Mouse (Mus musculus) intestine, embryonic 16.5 days (tissue): ENCODE results near the gene Htatip2. TPM values are rescaled to one million over a fixed set of nuclear protein-coding genes. Genes with fewer than 3 reads are reported as not detected.

Experiments used
- ATAC-seq: fragments of 200-750 bp; cut with Nextera tagmentation; 2 replicates; pipeline ENCODE4 v1.8.0; 2017; ENCODE audit warnings: moderate TSS enrichment, moderate library complexity
- H3K27ac ChIP-seq: fragments of 300-500 bp; sonication (generic); 2 replicates; pipeline ENCODE4 v1.5.1; 2014; ENCODE audit warnings: mild to moderate bottlenecking, low read length
- H3K27me3 ChIP-seq: fragments of 300-500 bp; sonication (generic); replicated peaks from 2 replicates; pipeline ENCODE4 v1.6.1; 2014; ENCODE audit warnings: low read length, control low read depth, mixed read lengths; ENCODE audit not compliant: control insufficient read depth, insufficient read depth
- H3K36me3 ChIP-seq: fragments of 300-500 bp; sonication (generic); 2 replicates; pipeline ENCODE4 v1.6.1; 2014; ENCODE audit warnings: low read length, control low read depth; ENCODE audit not compliant: control insufficient read depth, insufficient read depth
- H3K4me1 ChIP-seq: fragments of 300-500 bp; sonication (generic); 2 replicates; pipeline ENCODE4 v1.6.1; 2014; ENCODE audit warnings: low read length, control low read depth, mixed read lengths; ENCODE audit not compliant: control insufficient read depth, insufficient read depth
- H3K4me2 ChIP-seq: fragments of 300-500 bp; sonication (generic); 2 replicates; pipeline ENCODE4 v1.6.1; 2014; ENCODE audit warnings: low read depth, low read length, control low read depth
- H3K4me3 ChIP-seq: fragments of 300-500 bp; sonication (generic); 2 replicates; pipeline ENCODE4 v1.5.1; 2014; ENCODE audit warnings: mild to moderate bottlenecking, low read length
- H3K9ac ChIP-seq: fragments of 300-500 bp; sonication (generic); 2 replicates; pipeline ENCODE4 v1.6.1; 2014; ENCODE audit warnings: low read depth, low read length
- H3K9me3 ChIP-seq: fragments of 300-500 bp; sonication (generic); 2 replicates; pipeline ENCODE4 v1.6.1; 2016; ENCODE audit warnings: low read length, control low read depth; ENCODE audit not compliant: control insufficient read depth
- WGBS: fragments of 180-500 bp; shearing (Covaris S2); extraction: QIAGEN DNeasy Blood & Tissue Kit; methylation state at CpG from one replicate; pipeline ENCODE4 v1.1.7; 2014; 5-methylcytosine and 5-hydroxymethylcytosine counted together
- polyA plus RNA-seq: library from polyadenylated mRNA; unstranded; fragments of >200 nt; fragmentation: Nextera tagmentation; extraction: Ambion mirVana; gene quantifications from 2 replicates; pipeline ENCODE4 v1.2.1, GENCODE M21; 2015

The Htatip2 gene
- polyA plus RNA-seq, 1 experiment from 2014 or later: 26.0 TPM

- Histone ChIP-seq H3K4me3 (no peak overlapping the region), H3K4me1 (no peaks in the 10 kb centered on the region), H3K4me2 (no peak overlapping the region), H3K27me3 (no peaks in the 10 kb centered on the region), H3K9me3 (no peaks in the 10 kb centered on the region), H3K36me3 (no peaks in the 10 kb centered on the region), H3K27ac (no peak overlapping the region), H3K9ac (no peak overlapping the region)
- 3% methylated on average over 9 of the region's 9 CpGs for WGBS
- peak; percentile 31; the same call in 1 of the 2 replicates for ATAC-seq
Observed at GRCm38 (mm10) chr7:49754767-49755166, 4.1 kb upstream of the Htatip2 start.

- Histone ChIP-seq H3K27me3 (no peaks in the 10 kb centered on the region), H3K4me3 (no peak overlapping the region), H3K36me3 (no peaks in the 10 kb centered on the region), H3K4me2 (no peak overlapping the region), H3K9me3 (no peaks in the 10 kb centered on the region), H3K4me1 (0 out of 2 replicates have a peak, but pooled peaks cover 3% of the 10 kb centered on the region), H3K9ac (no peak overlapping the region), H3K27ac (no peak overlapping the region)
- ATAC-seq: no peak
- WGBS: 78% methylated on average over 13 of the region's 13 CpGs
Observed at GRCm38 (mm10) chr7:49762605-49763004, 3.7 kb downstream of the Htatip2 start.

GRCm38 (mm10) chr7:49764011-49764716 lies 5.2 kb downstream of the Htatip2 start:
- Histone ChIP-seq H3K9ac (no peak overlapping the region), H3K36me3 (no peaks in the 10 kb centered on the region), H3K4me3 (no peak overlapping the region), H3K4me1 (0 out of 2 replicates have a peak, but pooled peaks cover 3% of the 10 kb centered on the region), H3K9me3 (no peaks in the 10 kb centered on the region), H3K27me3 (no peaks in the 10 kb centered on the region), H3K4me2 (no peak overlapping the region), H3K27ac (no peak overlapping the region)
- peak; percentile 71 for ATAC-seq
- WGBS: 46% methylated on average over 10 of the region's 10 CpGs

GRCm38 (mm10) chr7:49766166-49766565 lies 7.3 kb downstream of the Htatip2 start:
- H3K27me3 ChIP-seq: no peaks in the 10 kb centered on the region
- H3K9ac ChIP-seq: no peak overlapping the region
- H3K4me3 ChIP-seq: no peak overlapping the region
- no peak overlapping the region for H3K27ac ChIP-seq
- H3K4me2 ChIP-seq: no peak overlapping the region
- no peaks in the 10 kb centered on the region for H3K9me3 ChIP-seq
- 0 out of 2 replicates have a peak, but pooled peaks cover 2% of the 10 kb centered on the region for H3K4me1 ChIP-seq
- no peaks in the 10 kb centered on the region for H3K36me3 ChIP-seq
- 87% methylated on average over 7 of the region's 7 CpGs for WGBS
- ATAC-seq: no peak

GRCm38 (mm10) chr7:49768509-49768908 lies 9.6 kb downstream of the Htatip2 start:
- Histone ChIP-seq H3K9me3 (no peaks in the 10 kb centered on the region), H3K27me3 (no peaks in the 10 kb centered on the region), H3K4me3 (no peak overlapping the region), H3K36me3 (no peaks in the 10 kb centered on the region), H3K27ac (no peak overlapping the region), H3K9ac (no peak overlapping the region), H3K4me1 (no peaks in the 10 kb centered on the region), H3K4me2 (no peak overlapping the region)
- 67% methylated on average over 9 of the region's 9 CpGs for WGBS
- ATAC-seq: no peak

- Histone ChIP-seq H3K9me3 (no peaks in the 10 kb centered on the region), H3K36me3 (0 out of 2 replicates have a peak, but pooled peaks cover 2% of the 10 kb centered on the region), H3K9ac (no peak overlapping the region), H3K4me2 (no peak overlapping the region), H3K4me1 (peaks cover 4% of the 10 kb centered on the region; the same call in 1 of the 2 replicates), H3K27ac (no peak overlapping the region), H3K27me3 (no peaks in the 10 kb centered on the region), H3K4me3 (no peak overlapping the region)
- ATAC-seq: no peak
- WGBS: 85% methylated on average over 2 of the region's 2 CpGs
Observed at GRCm38 (mm10) chr7:49774396-49774795, 15.5 kb downstream of the Htatip2 start.

- ATAC-seq: peak; percentile 20
- no peaks in the 10 kb centered on the region for H3K27me3 ChIP-seq
- no peak overlapping the region for H3K4me2 ChIP-seq
- H3K9me3 ChIP-seq: no peaks in the 10 kb centered on the region
- no peak overlapping the region for H3K27ac ChIP-seq
- peaks cover 10% of the 10 kb centered on the region; the same call in 1 of the 2 replicates for H3K4me1 ChIP-seq
- H3K4me3 ChIP-seq: no peak overlapping the region
- peaks cover 5% of the 10 kb centered on the region for H3K36me3 ChIP-seq
- H3K9ac ChIP-seq: no peak overlapping the region
- 55% methylated on average over 3 of the region's 3 CpGs for WGBS
Observed at GRCm38 (mm10) chr7:49777585-49777984, 18.7 kb downstream of the Htatip2 start.

- Histone ChIP-seq H3K9ac (peak within 1 kb of the TSS; percentile 88), H3K4me2 (peak within 1 kb of the TSS; percentile 82), H3K9me3 (no peaks in the 10 kb centered on the region), H3K27ac (peak within 1 kb of the TSS; percentile 63), H3K36me3 (peaks cover 5% of the 10 kb centered on the region), H3K4me1 (peaks cover 10% of the 10 kb centered on the region; the same call in 1 of the 2 replicates), H3K27me3 (no peaks in the 10 kb centered on the region), H3K4me3 (peak within 1 kb of the TSS; percentile 73)
- WGBS: under 1% methylated on average over 84 of the region's 92 CpGs
- ATAC-seq: peak; percentile 92
Observed at GRCm38 (mm10) chr7:49778114-49778901, 19.4 kb downstream of the Htatip2 start, which contains the start of gene Prmt3. TSS of gene Prmt3 (plus strand) at chr7:49778346.

GRCm38 (mm10) chr7:49778904-49779615 lies 20.1 kb downstream of the Htatip2 start:
- H3K4me3 ChIP-seq: peak overlapping the region; percentile 73
- H3K27ac ChIP-seq: no peak overlapping the region; the same call in 1 of the 2 replicates
- ATAC-seq: peak; percentile 7

More at GRCm38 (mm10) chr7:49778904-49779615, 20.1 kb downstream of the Htatip2 start:
- peaks cover 10% of the 10 kb centered on the region; the same call in 1 of the 2 replicates for H3K4me1 ChIP-seq
- H3K9ac ChIP-seq: peak overlapping the region; percentile 88
- WGBS: 70% methylated on average over 12 of the region's 12 CpGs
- peaks cover 3% of the 10 kb centered on the region for H3K36me3 ChIP-seq
- H3K9me3 ChIP-seq: no peaks in the 10 kb centered on the region
- H3K4me2 ChIP-seq: peak overlapping the region; percentile 82
- no peaks in the 10 kb centered on the region for H3K27me3 ChIP-seq
